In genomic region chr6:39257667-39258395, GRCm38 (mm10) we compare ENCODE assay signal across 8 mouse cellular contexts. TPM values are rescaled to one million over a fixed set of nuclear protein-coding genes. Genes with fewer than 3 reads are reported as not detected.
A peak's percentile ranks its signal among the peaks of the same experiment; 100 is the strongest.
DNase-seq lines count a peak whose midpoint lies in the region; ATAC-seq lines count a peak whose summit lies in the region.

No protein-coding gene starts in this region.

- intact Hi-C loops in left cerebral cortex, postnatal 14 days (cut with DNase I) = no loop called here

- DNase-seq in liver, embryonic 11.5 days (ENCODE audit: low spot score) = no peak
- DNase-seq in liver = no peak
- no peak for DNase-seq in urinary bladder, postnatal 10 days (ENCODE audit: low spot score)
- no peak for DNase-seq in urinary bladder, adult 18-20 months (ENCODE audit: low spot score in 2 of 2)
- DNase-seq in left cerebral cortex, postnatal 14 days (ENCODE audit: low spot score in 2 of 2) = no peak

- no peak for ATAC-seq in liver, embryonic 11.5 days (replicated peaks; ENCODE audit: low FRiP score)
- no peak for ATAC-seq in embryonic facial prominence, embryonic 13.5 days (ENCODE audit: insufficient number of reproducible peaks, insufficient read depth, low FRiP score, low TSS enrichment, low read depth)
- ATAC-seq in inflammation-experienced regulatory T-cells, adult 6 months = peak; percentile 66
- ATAC-seq in neural tube, embryonic 13.5 days (ENCODE audit: low read depth) = no peak

- peaks cover 30% of the 10 kb centered on the region for H3K27me3 ChIP-seq in liver, embryonic 11.5 days (replicated peaks; ENCODE audit: control insufficient read depth, insufficient read depth, low read length)
- peaks cover 18% of the 10 kb centered on the region for H3K27me3 ChIP-seq in embryonic facial prominence, embryonic 13.5 days
- H3K27me3 ChIP-seq in neural tube, embryonic 13.5 days = peaks cover 18% of the 10 kb centered on the region; the same call in 1 of the 2 replicates

- H3K27ac ChIP-seq in liver, embryonic 11.5 days (ENCODE audit: low read depth, low read length) = no peak overlapping the region
- H3K27ac ChIP-seq in embryonic facial prominence, embryonic 13.5 days = no peak overlapping the region; the same call in 1 of the 2 replicates
- H3K27ac ChIP-seq in neural tube, embryonic 13.5 days (replicated peaks) = peak overlapping the region; percentile 83

- H3K9me3 ChIP-seq in liver, embryonic 11.5 days (ENCODE audit: control insufficient read depth, low read length) = no peaks in the 10 kb centered on the region
- H3K9me3 ChIP-seq in embryonic facial prominence, embryonic 13.5 days = no peaks in the 10 kb centered on the region
- H3K9me3 ChIP-seq in neural tube, embryonic 13.5 days = no peaks in the 10 kb centered on the region

- no peaks in the 10 kb centered on the region for H3K4me1 ChIP-seq in liver, embryonic 11.5 days (replicated peaks; ENCODE audit: control insufficient read depth, insufficient read depth, low read length)
- peaks cover 19% of the 10 kb centered on the region for H3K4me1 ChIP-seq in embryonic facial prominence, embryonic 13.5 days
- H3K4me1 ChIP-seq in neural tube, embryonic 13.5 days (replicated peaks) = peaks cover 25% of the 10 kb centered on the region

- no peaks in the 10 kb centered on the region for H3K36me3 ChIP-seq in liver, embryonic 11.5 days (ENCODE audit: control insufficient read depth, insufficient read depth, low read length)
- no peaks in the 10 kb centered on the region for H3K36me3 ChIP-seq in embryonic facial prominence, embryonic 13.5 days
- H3K36me3 ChIP-seq in neural tube, embryonic 13.5 days = no peaks in the 10 kb centered on the region

- H3K4me2 ChIP-seq in liver, embryonic 11.5 days = peak overlapping the region; percentile 72
- H3K4me2 ChIP-seq in embryonic facial prominence, embryonic 13.5 days = peak overlapping the region; percentile 98
- H3K4me2 ChIP-seq in neural tube, embryonic 13.5 days = peak overlapping the region; percentile 81

- no peak overlapping the region for H3K9ac ChIP-seq in liver, embryonic 11.5 days (ENCODE audit: low read depth, low read length)
- peak overlapping the region; percentile 69 for H3K9ac ChIP-seq in embryonic facial prominence, embryonic 13.5 days
- peak overlapping the region; percentile 68 for H3K9ac ChIP-seq in neural tube, embryonic 13.5 days

- peak overlapping the region; percentile 40 for H3K4me3 ChIP-seq in liver, embryonic 11.5 days (ENCODE audit: low read depth, low read length)
- peak overlapping the region; percentile 50; the same call in 1 of the 2 replicates for H3K4me3 ChIP-seq in embryonic facial prominence, embryonic 13.5 days
- peak overlapping the region; percentile 45; the same call in 1 of the 2 replicates for H3K4me3 ChIP-seq in neural tube, embryonic 13.5 days

- WGBS in liver, embryonic 11.5 days = 49% methylated on average over 7 of the region's 7 CpGs
- WGBS in embryonic facial prominence, embryonic 13.5 days = 30% methylated on average over 7 of the region's 7 CpGs
- WGBS in neural tube, embryonic 13.5 days = 42% methylated on average over 7 of the region's 7 CpGs

RNA-seq across cellular contexts. Expression of gene Kdm7a, which starts 51.2 kb away (rescaled TPM):
- 7.3 and 8.5 TPM in 2 replicates for polyA plus RNA-seq in liver, embryonic 11.5 days (2014; fragmentation: Nextera tagmentation; extraction: Ambion mirVana)
- 5.8 and 7.4 TPM in 2 replicates for polyA plus RNA-seq in embryonic facial prominence, embryonic 13.5 days (2015; fragmentation: Nextera tagmentation; extraction: Ambion mirVana)
- 10 to 100 TPM in 2 of 3 experiments, 1 to 10 TPM in 1; 8.6 to 13.2 (median 11.6) TPM for polyA plus RNA-seq in inflammation-experienced regulatory T-cells, adult 6 months (2017; shearing (Covaris generic))
- polyA plus RNA-seq in neural tube, embryonic 13.5 days (2015; fragmentation: Nextera tagmentation; extraction: Ambion mirVana) = 9.7 and 11.1 TPM in 2 replicates
- 10 to 100 TPM; 25.2 to 31.9 TPM for total RNA-seq in left cerebral cortex, postnatal 14 days (2021)
